Mouse (Mus musculus) splenic B cell, adult 2 months (primary cell): ENCODE results near the gene Mctp2.

Experiments used
- DNase-seq: peaks from one replicate; pipeline ENCODE4 v3.0.0-alpha.2; 2011; ENCODE audit warnings: low read depth, low spot score
- H3K27me3 ChIP-seq: 2 replicates; pipeline ENCODE4 v1.6.1; 2012; ENCODE audit warnings: mild to moderate bottlenecking, low read length, moderate library complexity, mixed read lengths; ENCODE audit not compliant: control insufficient read depth, poor library complexity, insufficient read depth, severe bottlenecking
- H3K36me3 ChIP-seq: 2 replicates; pipeline ENCODE4 v1.6.1; 2012; ENCODE audit warnings: mild to moderate bottlenecking, low read length, moderate library complexity, mixed read lengths; ENCODE audit not compliant: control insufficient read depth, poor library complexity, insufficient read depth, severe bottlenecking

The Mctp2 gene

GRCm38 (mm10) chr7:72047588-72048585, 258.5 kb downstream of the Mctp2 start:
- H3K36me3 ChIP-seq = no peaks in the 10 kb centered on the region
- DNase-seq = no peak
- no peaks in the 10 kb centered on the region for H3K27me3 ChIP-seq
